13 mouse cellular contexts compared by ENCODE assay signal in genomic region chr11:104271876-104272275, GRCm38 (mm10). TPM values are rescaled to one million over a fixed set of nuclear protein-coding genes. Genes with fewer than 3 reads are reported as not detected.
DNase-seq lines count a peak whose midpoint lies in the region; ATAC-seq and TF ChIP-seq lines count a peak whose summit lies in the region.
"Had no signal": no experiment of that assay in that cellular context is flagged by ENCODE, and none has a peak within 500 bp of the region (broad histone marks: within the 10 kb centered on the region; RNA-seq: fewer than 3 reads in every experiment).

No protein-coding gene starts in this region.

- 63% methylated on average over 6 of the region's 6 CpGs for WGBS in forebrain, embryonic 15.5 days
- 87% methylated on average over 6 of the region's 6 CpGs for whole genome bisulfite sequencing in forebrain, embryonic 11.5 days
- WGBS in forebrain, postnatal 0 days: 46% methylated on average over 6 of the region's 6 CpGs
- WGBS in thymus, adult 2 months: 91% methylated on average over 6 of the region's 6 CpGs

- TF ChIP-seq CTCF in forebrain, postnatal 0 days (IDR thresholded peaks at IDR 0.05; ENCODE audit: low read depth): no peak
- TF ChIP-seq CTCF in thymus, adult 2 months (IDR thresholded peaks at IDR 0.05; ENCODE audit: borderline replicate concordance, control insufficient read depth, extremely low read depth, insufficient read depth, low read length, poor library complexity): no peak

- TF ChIP-seq POLR2A in thymus, adult 2 months (IDR thresholded peaks at IDR 0.05; ENCODE audit: control insufficient read depth, extremely low read depth, insufficient read depth, low read length, poor library complexity): no peak

- intact Hi-C loops in left cerebral cortex, postnatal 14 days (cut with DNase I): no loop called here

- peak; percentile 63 for ATAC-seq in forebrain, embryonic 15.5 days (replicated peaks)
- ATAC-seq in forebrain, embryonic 11.5 days (replicated peaks; ENCODE audit: low FRiP score): no peak
- ATAC-seq in forebrain, postnatal 0 days: peak; percentile 70
- ATAC-seq: lung, postnatal 0 days; Patski had no signal

- H3K4me2 ChIP-seq in forebrain, embryonic 15.5 days (replicated peaks): no peak overlapping the region
- no peak overlapping the region for H3K4me2 ChIP-seq in forebrain, embryonic 11.5 days (ENCODE audit: low read depth, low read length, severe bottlenecking)
- H3K4me2 ChIP-seq in forebrain, postnatal 0 days (ENCODE audit: low read depth): no peak overlapping the region
- H3K4me2 ChIP-seq: heart, embryonic 13.5 days; limb, embryonic 12.5 days had no signal

- DNase-seq in forebrain, embryonic 11.5 days (ENCODE audit: low spot score): no peak
- peak; percentile 39 to 55 for DNase-seq in left cerebral cortex, postnatal 14 days (ENCODE audit: low spot score in 2 of 2)
- no peak for DNase-seq in left cerebral cortex, adult 11 months (ENCODE audit: low spot score)
- DNase-seq in brain, adult 2 months (ENCODE audit: low read depth, low spot score): peak; percentile 91
- no peak for DNase-seq in forebrain, postnatal 0 days
- no peak for DNase-seq in thymus, adult 2 months
- no peak for DNase-seq in thymus, postnatal 4 days
- DNase-seq: B cell, adult 2 months had no signal

- H3K9me3 ChIP-seq in forebrain, embryonic 15.5 days: no peaks in the 10 kb centered on the region
- no peaks in the 10 kb centered on the region for H3K9me3 ChIP-seq in forebrain, embryonic 11.5 days (ENCODE audit: control insufficient read depth, low read length)
- H3K9me3 ChIP-seq in forebrain, postnatal 0 days (ENCODE audit: low read length): no peaks in the 10 kb centered on the region
- H3K9me3 ChIP-seq: heart, embryonic 13.5 days; limb, embryonic 12.5 days had no signal

- H3K4me3 ChIP-seq in forebrain, embryonic 15.5 days: no peak overlapping the region
- no peak overlapping the region for H3K4me3 ChIP-seq in forebrain, embryonic 11.5 days (ENCODE audit: low read depth, low read length)
- H3K4me3 ChIP-seq in forebrain, postnatal 0 days (ENCODE audit: low read depth, low read length): no peak overlapping the region
- H3K4me3 ChIP-seq in thymus, adult 2 months (ENCODE audit: control insufficient read depth, insufficient read depth, low read length): no peak overlapping the region
- H3K4me3 ChIP-seq: heart, embryonic 13.5 days; limb, embryonic 12.5 days had no signal

- H3K36me3 ChIP-seq in forebrain, embryonic 15.5 days: no peaks in the 10 kb centered on the region
- H3K36me3 ChIP-seq in forebrain, embryonic 11.5 days (ENCODE audit: control insufficient read depth, insufficient read depth, low read length): no peaks in the 10 kb centered on the region
- peaks cover 12% of the 10 kb centered on the region; the same call in 1 of the 2 replicates for H3K36me3 ChIP-seq in forebrain, postnatal 0 days (ENCODE audit: insufficient read depth)
- no peaks in the 10 kb centered on the region for H3K36me3 ChIP-seq in thymus, adult 2 months (ENCODE audit: control insufficient read depth, insufficient read depth, low read length)
- H3K36me3 ChIP-seq: heart, embryonic 13.5 days; limb, embryonic 12.5 days had no signal

- H3K27me3 ChIP-seq in forebrain, embryonic 15.5 days: no peaks in the 10 kb centered on the region
- no peaks in the 10 kb centered on the region for H3K27me3 ChIP-seq in forebrain, embryonic 11.5 days (ENCODE audit: control insufficient read depth, insufficient read depth, low read length)
- no peaks in the 10 kb centered on the region for H3K27me3 ChIP-seq in forebrain, postnatal 0 days (ENCODE audit: insufficient read depth, low read length)
- H3K27me3 ChIP-seq in thymus, adult 2 months (ENCODE audit: control insufficient read depth, insufficient read depth, low read length): no peaks in the 10 kb centered on the region
- H3K27me3 ChIP-seq: heart, embryonic 13.5 days; limb, embryonic 12.5 days; Patski had no signal

- no peak overlapping the region for H3K9ac ChIP-seq in forebrain, embryonic 15.5 days (replicated peaks)
- no peak overlapping the region for H3K9ac ChIP-seq in forebrain, embryonic 11.5 days (ENCODE audit: low read length)
- H3K9ac ChIP-seq in forebrain, postnatal 0 days: no peak overlapping the region
- H3K9ac ChIP-seq: heart, embryonic 13.5 days; limb, embryonic 12.5 days had no signal

- peaks cover 12% of the 10 kb centered on the region for H3K4me1 ChIP-seq in forebrain, embryonic 15.5 days
- H3K4me1 ChIP-seq in forebrain, embryonic 11.5 days (replicated peaks; ENCODE audit: control insufficient read depth, insufficient read depth, low read length): no peaks in the 10 kb centered on the region
- H3K4me1 ChIP-seq in forebrain, postnatal 0 days (ENCODE audit: insufficient read depth): peaks cover 7% of the 10 kb centered on the region; the same call in 1 of the 2 replicates
- H3K4me1 ChIP-seq in thymus, adult 2 months (replicated peaks; ENCODE audit: control insufficient read depth, insufficient read depth, low read length): no peaks in the 10 kb centered on the region

- peak overlapping the region; percentile 22 for H3K27ac ChIP-seq in forebrain, embryonic 15.5 days (replicated peaks)
- no peak overlapping the region for H3K27ac ChIP-seq in forebrain, embryonic 11.5 days (ENCODE audit: low read depth, low read length)
- H3K27ac ChIP-seq in forebrain, postnatal 0 days (ENCODE audit: low read depth, low read length): peak overlapping the region; percentile 54
- H3K27ac ChIP-seq in thymus, adult 2 months (ENCODE audit: control insufficient read depth, insufficient read depth, low read length): no peak overlapping the region
- H3K27ac ChIP-seq: heart, embryonic 13.5 days; limb, embryonic 12.5 days had no signal

RNA-seq across cellular contexts. Expression of gene Mapt, which starts 40.7 kb away (rescaled TPM):
- 672 and 718 TPM in 2 replicates for polyA plus RNA-seq in forebrain, embryonic 15.5 days (2015; fragmentation: Nextera tagmentation; extraction: Ambion mirVana)
- 33.0 and 43.1 TPM in 2 replicates for polyA plus RNA-seq in forebrain, embryonic 11.5 days (2014; fragmentation: Nextera tagmentation; extraction: Ambion mirVana)
- total RNA-seq in left cerebral cortex, postnatal 14 days (2021): 100 to 1,000 TPM; 324 to 330 TPM
- total RNA-seq in forebrain, postnatal 0 days (2014; rRNA removed): 582 and 641 TPM in 2 replicates
- 985 and 1,388 TPM in 2 replicates for polyA plus RNA-seq in forebrain, postnatal 0 days (2015; fragmentation: Nextera tagmentation; extraction: Ambion mirVana)
- 0.62 and 1.4 TPM in 2 replicates for polyA plus RNA-seq in thymus, adult 2 months (2012; rRNA removed)

Comparison
In these comparisons a context has a peak if more than half of its experiments do, and no peak if none do; other contexts are left out.
1. H3K27ac ChIP-seq: peak in forebrain, embryonic 15.5 days (single experiment) and forebrain, postnatal 0 days (single experiment); none in forebrain, embryonic 11.5 days (single experiment) and thymus, adult 2 months (single experiment).
2. DNase-seq: peak in left cerebral cortex, postnatal 14 days (2 of 2) and brain, adult 2 months (single experiment); none in forebrain, embryonic 11.5 days (single experiment), left cerebral cortex, adult 11 months (single experiment), forebrain, postnatal 0 days (single experiment), thymus, adult 2 months (single experiment) and thymus, postnatal 4 days (single experiment).
3. RNA of gene Mapt, which starts 40.7 kb away (polyA plus RNA-seq): 985 to 1,388 TPM in forebrain, postnatal 0 days and 672 to 718 TPM in forebrain, embryonic 15.5 days; 33.0 to 43.1 TPM in forebrain, embryonic 11.5 days and 0.62 to 1.4 TPM in thymus, adult 2 months; every median in the first group is over 10 times any median in the second.